Mouse (Mus musculus) hindbrain, embryonic 14.5 days (tissue): ENCODE data around the gene 1110051M20Rik. TPM values are rescaled to one million over a fixed set of nuclear protein-coding genes. Genes with fewer than 3 reads are reported as not detected.
A peak's percentile ranks its signal among the peaks of the same experiment; 100 is the strongest.

ENCODE experiments used
- ATAC-seq: fragments of 200-750 bp; cut with Nextera tagmentation; 2 replicates; pipeline ENCODE4 v1.8.0; 2017; ENCODE audit warnings: moderate number of reproducible peaks, mild to moderate bottlenecking, moderate TSS enrichment, moderate library complexity; ENCODE audit not compliant: low FRiP score
- DNase-seq: peaks from one replicate; pipeline ENCODE4 v3.0.0-alpha.2; 2015; ENCODE audit warnings: low spot score
- H3K27ac ChIP-seq: fragments of 300-500 bp; sonication (generic); 2 replicates; pipeline ENCODE4 v1.5.1; 2014; ENCODE audit warnings: mild to moderate bottlenecking, moderate library complexity
- H3K27me3 ChIP-seq: fragments of 300-500 bp; sonication (generic); 2 replicates; pipeline ENCODE4 v1.6.1; 2014; ENCODE audit warnings: mild to moderate bottlenecking, low read length, mixed read lengths; ENCODE audit not compliant: control insufficient read depth, insufficient read depth
- H3K36me3 ChIP-seq: fragments of 300-500 bp; sonication (generic); replicated peaks from 2 replicates; pipeline ENCODE4 v1.6.1; 2014; ENCODE audit not compliant: control insufficient read depth, insufficient read depth
- H3K4me1 ChIP-seq: fragments of 300-500 bp; sonication (generic); replicated peaks from 2 replicates; pipeline ENCODE4 v1.6.1; 2014; ENCODE audit warnings: antibody characterized with exemption, low read length, mixed read lengths; ENCODE audit not compliant: control insufficient read depth, insufficient read depth
- H3K4me2 ChIP-seq: fragments of 300-500 bp; sonication (generic); replicated peaks from 2 replicates; pipeline ENCODE4 v1.6.1; 2014; ENCODE audit warnings: mild to moderate bottlenecking, moderate library complexity
- H3K4me3 ChIP-seq: fragments of 300-500 bp; sonication (generic); replicated peaks from 2 replicates; pipeline ENCODE4 v1.5.1; 2014; ENCODE audit warnings: mild to moderate bottlenecking, low read length
- H3K9ac ChIP-seq: fragments of 300-500 bp; sonication (generic); 2 replicates; pipeline ENCODE4 v1.6.1; 2014
- H3K9me3 ChIP-seq: fragments of 300-500 bp; sonication (generic); 2 replicates; pipeline ENCODE4 v1.6.1; 2016; ENCODE audit warnings: low read length; ENCODE audit not compliant: control insufficient read depth
- WGBS: fragments of 180-500 bp; shearing (Covaris S2); extraction: QIAGEN DNeasy Blood & Tissue Kit; methylation state at CpG from one replicate; pipeline ENCODE4 v1.1.7; 2014; 5-methylcytosine and 5-hydroxymethylcytosine counted together
- polyA plus RNA-seq: library from polyadenylated mRNA; unstranded; fragments of >200 nt; fragmentation: Nextera tagmentation; extraction: Ambion mirVana; gene quantifications from 2 replicates; pipeline ENCODE4 v1.2.1, GENCODE M21; 2014

1110051M20Rik gene
- polyA plus RNA-seq, 1 experiment from 2014 or later, result 143 TPM

- WGBS, result 93% methylated on average over 7 of the region's 7 CpGs
- H3K27me3 ChIP-seq, result no peaks in the 10 kb centered on the region
- no peaks in the 10 kb centered on the region for H3K9me3 ChIP-seq
- H3K27ac ChIP-seq, result no peak overlapping the region
- H3K4me2 ChIP-seq, result no peak overlapping the region
- H3K4me3 ChIP-seq, result no peak overlapping the region
- DNase-seq, result no peak
- no peak overlapping the region for H3K9ac ChIP-seq
- ATAC-seq, result no peak
- H3K4me1 ChIP-seq, result peaks cover 6% of the 10 kb centered on the region
- H3K36me3 ChIP-seq, result no peaks in the 10 kb centered on the region
Observed at GRCm38 (mm10) chr2:91314184-91314583, 130.3 kb downstream of the 1110051M20Rik start.

GRCm38 (mm10) chr2:91312578-91313311, 131.8 kb downstream of the 1110051M20Rik start:
- peak; percentile 31; the same call in 1 of the 2 replicates for ATAC-seq
- peak overlapping the region; percentile 32; the same call in 1 of the 2 replicates for H3K27ac ChIP-seq
- 24% methylated on average over 10 of the region's 10 CpGs for WGBS

DNA sequence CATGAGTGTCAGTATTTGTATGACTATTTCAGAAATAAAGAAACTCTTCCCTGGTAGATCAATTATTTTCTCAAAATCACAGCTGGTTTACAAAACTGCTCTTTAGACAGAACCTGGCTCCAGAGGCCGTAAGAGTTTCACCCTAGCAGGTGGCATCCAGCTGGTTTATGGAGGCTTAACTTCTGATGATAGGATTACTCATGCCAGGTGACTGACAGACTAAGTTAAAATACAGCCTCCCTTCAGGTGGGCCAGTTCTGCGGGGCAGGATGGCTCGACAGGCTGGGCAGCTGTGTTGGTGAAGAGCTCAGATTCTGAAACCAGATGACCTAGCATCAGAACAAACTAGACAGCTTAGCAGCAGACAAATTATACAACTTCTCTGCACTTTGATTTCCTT, 135.0 kb downstream of the 1110051M20Rik start:
- WGBS, result 80% methylated on average over 3 of the region's 3 CpGs
- H3K4me1 ChIP-seq, result peaks cover 6% of the 10 kb centered on the region
- no peaks in the 10 kb centered on the region for H3K9me3 ChIP-seq
- no peaks in the 10 kb centered on the region for H3K27me3 ChIP-seq
- no peak overlapping the region for H3K4me3 ChIP-seq
- H3K4me2 ChIP-seq, result no peak overlapping the region
- H3K36me3 ChIP-seq, result no peaks in the 10 kb centered on the region
- H3K9ac ChIP-seq, result no peak overlapping the region
- H3K27ac ChIP-seq, result no peak overlapping the region
- ATAC-seq (no peak), DNase-seq (no peak)

More at GRCm38 (mm10) chr2:91312578-91313311, 131.8 kb downstream of the 1110051M20Rik start:
- Histone ChIP-seq H3K4me2 (no peak overlapping the region), H3K27me3 (no peaks in the 10 kb centered on the region), H3K9me3 (no peaks in the 10 kb centered on the region), H3K36me3 (no peaks in the 10 kb centered on the region), H3K9ac (no peak overlapping the region), H3K4me1 (peaks cover 6% of the 10 kb centered on the region), H3K4me3 (no peak overlapping the region)
- no peak for DNase-seq

- Histone ChIP-seq H3K27me3 (no peaks in the 10 kb centered on the region), H3K4me3 (no peak overlapping the region), H3K4me2 (no peak overlapping the region), H3K36me3 (0 out of 2 replicates have a peak, but pooled peaks cover 1% of the 10 kb centered on the region), H3K9ac (no peak overlapping the region), H3K9me3 (no peaks in the 10 kb centered on the region), H3K4me1 (peaks cover 6% of the 10 kb centered on the region), H3K27ac (no peak overlapping the region)
- WGBS, result 65% methylated on average over 5 of the region's 5 CpGs
- ATAC-seq (no peak), DNase-seq (no peak)
Observed at GRCm38 (mm10) chr2:91308680-91309079, 135.8 kb downstream of the 1110051M20Rik start.

- Histone ChIP-seq H3K9me3 (no peaks in the 10 kb centered on the region), H3K36me3 (0 out of 2 replicates have a peak, but pooled peaks cover 5% of the 10 kb centered on the region), H3K4me2 (no peak overlapping the region), H3K27ac (no peak overlapping the region), H3K9ac (no peak overlapping the region), H3K4me3 (no peak overlapping the region), H3K27me3 (no peaks in the 10 kb centered on the region), H3K4me1 (no peaks in the 10 kb centered on the region)
- DNase-seq (no peak), ATAC-seq (no peak)
Observed at GRCm38 (mm10) chr2:91306589-91306988, 137.9 kb downstream of the 1110051M20Rik start.

GRCm38 (mm10) chr2:91305926-91306325, 138.6 kb downstream of the 1110051M20Rik start:
- Histone ChIP-seq H3K27ac (no peak overlapping the region), H3K4me1 (no peaks in the 10 kb centered on the region), H3K27me3 (no peaks in the 10 kb centered on the region), H3K9ac (no peak overlapping the region), H3K36me3 (0 out of 2 replicates have a peak, but pooled peaks cover 5% of the 10 kb centered on the region), H3K9me3 (no peaks in the 10 kb centered on the region), H3K4me3 (no peak overlapping the region), H3K4me2 (no peak overlapping the region)
- ATAC-seq (no peak), DNase-seq (no peak)
- WGBS, result 95% methylated on average over 9 of the region's 9 CpGs

- DNase-seq (no peak), ATAC-seq (no peak)
- Histone ChIP-seq H3K4me2 (no peak overlapping the region), H3K9ac (no peak overlapping the region), H3K4me1 (no peaks in the 10 kb centered on the region), H3K9me3 (no peaks in the 10 kb centered on the region), H3K27me3 (no peaks in the 10 kb centered on the region), H3K27ac (no peak overlapping the region), H3K36me3 (0 out of 2 replicates have a peak, but pooled peaks cover 5% of the 10 kb centered on the region), H3K4me3 (no peak overlapping the region)
- 72% methylated on average over 3 of the region's 3 CpGs for WGBS
Observed at GRCm38 (mm10) chr2:91302845-91303244, 141.7 kb downstream of the 1110051M20Rik start.

DNA sequence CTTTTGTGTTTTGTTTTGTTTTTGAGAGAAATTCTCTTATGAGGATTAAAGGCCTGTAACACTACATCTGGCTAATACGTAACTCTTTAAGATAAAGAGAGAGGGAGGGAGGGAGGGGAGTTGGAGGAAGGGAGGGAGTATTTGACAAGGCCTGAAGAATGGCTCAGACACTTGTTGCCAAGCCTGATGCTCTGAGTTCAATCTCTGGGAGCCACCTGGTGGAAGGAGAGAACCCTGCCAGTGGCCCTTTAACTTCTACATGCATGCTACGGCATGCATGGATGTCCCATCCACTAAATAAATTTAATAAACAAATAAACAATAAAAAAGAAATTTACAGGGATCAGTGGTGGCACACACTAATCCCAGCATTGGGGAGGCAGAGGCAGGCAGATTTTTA, 142.7 kb downstream of the 1110051M20Rik start:
- no peak overlapping the region for H3K4me3 ChIP-seq
- no peak overlapping the region for H3K4me2 ChIP-seq
- 0 out of 2 replicates have a peak, but pooled peaks cover 5% of the 10 kb centered on the region for H3K36me3 ChIP-seq
- DNase-seq, result no peak
- no peak for ATAC-seq
- H3K27ac ChIP-seq, result no peak overlapping the region
- H3K9ac ChIP-seq, result no peak overlapping the region
- WGBS, result 92% methylated on average over 2 of the region's 2 CpGs
- no peaks in the 10 kb centered on the region for H3K4me1 ChIP-seq
- H3K27me3 ChIP-seq, result no peaks in the 10 kb centered on the region
- H3K9me3 ChIP-seq, result no peaks in the 10 kb centered on the region

DNA sequence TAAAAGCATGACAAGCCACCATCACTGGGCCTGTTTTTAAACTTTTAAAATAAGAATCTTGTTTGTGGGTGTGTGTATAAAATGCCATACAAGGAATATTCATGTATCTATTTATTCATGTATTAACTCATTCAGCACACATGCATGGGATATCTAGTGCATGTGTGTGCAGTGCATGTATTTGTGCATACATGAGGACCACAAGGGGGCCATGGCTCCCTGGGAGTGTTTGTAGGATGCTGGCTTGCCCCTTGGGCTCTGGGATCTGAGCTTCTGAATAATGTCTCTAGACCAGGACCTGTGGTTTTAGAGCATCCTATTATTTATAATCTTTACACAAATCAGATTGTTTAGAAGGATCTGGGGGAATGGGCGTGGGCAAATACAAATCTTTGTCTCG, 143.7 kb downstream of the 1110051M20Rik start:
- H3K9me3 ChIP-seq, result no peaks in the 10 kb centered on the region
- H3K4me2 ChIP-seq, result no peak overlapping the region
- 95% methylated on average over 2 of the region's 2 CpGs for WGBS
- 0 out of 2 replicates have a peak, but pooled peaks cover 5% of the 10 kb centered on the region for H3K36me3 ChIP-seq
- no peaks in the 10 kb centered on the region for H3K27me3 ChIP-seq
- DNase-seq, result no peak
- H3K4me1 ChIP-seq, result no peaks in the 10 kb centered on the region
- H3K4me3 ChIP-seq, result no peak overlapping the region
- H3K9ac ChIP-seq, result no peak overlapping the region
- no peak for ATAC-seq
- no peak overlapping the region for H3K27ac ChIP-seq
